Comparison of ENCODE assay signal across 17 mouse cellular contexts in genomic region chr10:72533859-72534258, GRCm38 (mm10).
"Had no signal": no experiment of that assay in that cellular context is flagged by ENCODE, and none has a peak within 500 bp of the region (broad histone marks: within the 10 kb centered on the region; RNA-seq: fewer than 3 reads in every experiment).

No protein-coding gene starts in this region.

- ATAC-seq: liver, embryonic 12.5 days had no signal

- H3K27ac ChIP-seq: limb, embryonic 12.5 days; limb, embryonic 15.5 days; liver, embryonic 12.5 days; liver, embryonic 15.5 days; lung, embryonic 15.5 days; midbrain, embryonic 12.5 days had no signal

- H3K9ac ChIP-seq: limb, embryonic 12.5 days; limb, embryonic 15.5 days; liver, embryonic 12.5 days; liver, embryonic 15.5 days; lung, embryonic 15.5 days; midbrain, embryonic 12.5 days had no signal

- DNase-seq: kidney, adult 18-20 months; kidney, adult 9 months; kidney, postnatal 14 days; kidney, postnatal 4 days; left cerebral cortex, postnatal 4 days; lung, adult 18-20 months; lung, postnatal 10 days; lung, postnatal 36 days; thymus, adult 18-20 months; thymus, postnatal 36 days had no signal

- H3K4me1 ChIP-seq: limb, embryonic 12.5 days; limb, embryonic 15.5 days; liver, embryonic 12.5 days; liver, embryonic 15.5 days; lung, embryonic 15.5 days; megakaryocyte, embryonic 14.5 days; midbrain, embryonic 12.5 days had no signal

- H3K4me3 ChIP-seq: limb, embryonic 12.5 days; limb, embryonic 15.5 days; liver, embryonic 12.5 days; liver, embryonic 15.5 days; lung, embryonic 15.5 days; megakaryocyte, embryonic 14.5 days; midbrain, embryonic 12.5 days had no signal

- H3K4me2 ChIP-seq: limb, embryonic 12.5 days; limb, embryonic 15.5 days; liver, embryonic 12.5 days; liver, embryonic 15.5 days; lung, embryonic 15.5 days; midbrain, embryonic 12.5 days had no signal

- H3K9me3 ChIP-seq: limb, embryonic 12.5 days; limb, embryonic 15.5 days; liver, embryonic 12.5 days; liver, embryonic 15.5 days; lung, embryonic 15.5 days; midbrain, embryonic 12.5 days had no signal

- H3K27me3 ChIP-seq: limb, embryonic 12.5 days; limb, embryonic 15.5 days; liver, embryonic 12.5 days; liver, embryonic 15.5 days; lung, embryonic 15.5 days; megakaryocyte, embryonic 14.5 days; midbrain, embryonic 12.5 days had no signal

- H3K36me3 ChIP-seq: limb, embryonic 12.5 days; limb, embryonic 15.5 days; liver, embryonic 12.5 days; liver, embryonic 15.5 days; lung, embryonic 15.5 days; midbrain, embryonic 12.5 days had no signal
